Mouse (Mus musculus) spleen, adult 12 weeks (tissue): ENCODE data around the gene Fam170b.

Experiments used
- DNase-seq: peaks from one replicate; pipeline ENCODE4 v3.0.0; 2022; ENCODE audit warnings: low spot score

Fam170b gene

DNA sequence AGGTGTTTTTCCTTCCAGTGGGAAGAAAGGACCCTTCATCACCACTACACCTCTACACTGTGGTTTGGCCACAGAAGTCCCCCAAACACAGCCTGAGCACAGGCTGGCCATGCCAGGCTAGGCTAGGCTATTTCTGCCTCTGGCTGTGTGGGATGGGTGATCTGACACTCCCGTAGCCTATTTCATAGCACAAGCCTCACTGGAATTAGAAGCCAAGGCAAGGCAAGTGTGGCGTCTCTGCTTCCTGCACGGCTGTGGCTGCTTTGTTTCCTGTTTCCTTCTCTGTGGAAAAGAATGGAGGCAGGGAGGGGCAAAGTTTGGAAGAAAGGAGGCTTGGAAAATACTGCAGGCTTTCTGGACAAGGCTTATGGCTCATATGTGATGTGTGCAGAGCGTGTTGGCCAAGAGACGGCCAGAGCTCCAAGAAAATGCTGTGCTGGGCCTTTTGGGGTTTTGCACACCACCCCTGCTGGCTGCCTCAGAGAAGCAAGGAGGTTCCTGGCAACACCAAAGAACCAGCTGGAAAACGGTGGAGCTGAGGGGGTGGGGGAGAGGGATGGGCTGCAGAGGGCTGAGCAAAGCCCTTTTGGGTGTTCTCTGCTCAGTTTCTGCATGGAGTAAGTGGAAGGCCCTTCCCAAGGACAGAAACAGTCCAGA, 5.6 kb upstream of the Fam170b start:
- no peak for DNase-seq

GRCm38 (mm10) chr14:32835181-32835580, 1.4 kb downstream of the Fam170b start:
- no peak for DNase-seq

DNA sequence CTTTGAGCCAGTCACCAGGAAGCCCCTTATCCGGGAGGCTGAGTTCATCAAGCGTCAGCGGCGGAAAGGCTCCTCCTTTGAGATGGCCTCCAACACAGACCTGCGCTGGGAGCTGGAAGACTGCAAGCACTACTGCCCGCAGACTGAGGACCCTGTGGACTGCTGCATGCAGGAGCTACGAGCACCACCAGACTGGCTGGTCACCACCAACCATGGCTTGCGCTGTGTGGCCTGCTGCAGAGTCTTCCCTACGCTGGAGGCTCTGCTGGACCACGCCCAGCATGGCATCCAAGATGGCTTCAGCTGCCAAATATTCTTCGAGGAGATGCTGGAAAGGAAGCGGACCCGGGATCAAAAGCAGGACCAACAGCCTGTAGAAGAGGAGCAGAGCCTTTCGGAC, 1.8 kb downstream of the Fam170b start:
- DNase-seq = no peak

- no peak for DNase-seq
These were observed 2.4 kb downstream of the Fam170b start for GRCm38 (mm10) chr14:32836191-32836590.

- no peak for DNase-seq
These were observed 8.3 kb downstream of the Fam170b start for GRCm38 (mm10) chr14:32842052-32842451.

- no peak for DNase-seq
These were observed 20.3 kb downstream of the Fam170b start for GRCm38 (mm10) chr14:32854059-32854458.

DNA sequence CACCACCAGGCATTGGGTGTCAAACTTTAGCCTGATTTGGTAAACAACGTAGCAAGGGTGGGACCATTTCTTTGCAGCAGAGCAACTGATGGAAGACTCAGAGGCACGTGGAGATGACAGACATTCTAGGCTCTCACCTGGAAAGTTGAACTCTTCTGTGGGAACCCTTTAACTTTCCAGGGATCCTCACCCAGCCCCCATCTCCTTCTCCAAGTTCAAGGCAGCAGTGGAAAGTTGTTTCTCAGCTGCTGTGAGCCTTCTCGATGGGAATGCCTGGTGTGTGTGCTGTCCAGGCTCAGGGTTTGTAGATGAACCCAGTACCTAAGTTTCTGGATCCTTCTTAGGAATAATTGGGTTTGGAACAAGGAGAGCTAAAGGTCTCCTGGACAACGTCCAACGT, 22.5 kb downstream of the Fam170b start:
- no peak for DNase-seq

DNA sequence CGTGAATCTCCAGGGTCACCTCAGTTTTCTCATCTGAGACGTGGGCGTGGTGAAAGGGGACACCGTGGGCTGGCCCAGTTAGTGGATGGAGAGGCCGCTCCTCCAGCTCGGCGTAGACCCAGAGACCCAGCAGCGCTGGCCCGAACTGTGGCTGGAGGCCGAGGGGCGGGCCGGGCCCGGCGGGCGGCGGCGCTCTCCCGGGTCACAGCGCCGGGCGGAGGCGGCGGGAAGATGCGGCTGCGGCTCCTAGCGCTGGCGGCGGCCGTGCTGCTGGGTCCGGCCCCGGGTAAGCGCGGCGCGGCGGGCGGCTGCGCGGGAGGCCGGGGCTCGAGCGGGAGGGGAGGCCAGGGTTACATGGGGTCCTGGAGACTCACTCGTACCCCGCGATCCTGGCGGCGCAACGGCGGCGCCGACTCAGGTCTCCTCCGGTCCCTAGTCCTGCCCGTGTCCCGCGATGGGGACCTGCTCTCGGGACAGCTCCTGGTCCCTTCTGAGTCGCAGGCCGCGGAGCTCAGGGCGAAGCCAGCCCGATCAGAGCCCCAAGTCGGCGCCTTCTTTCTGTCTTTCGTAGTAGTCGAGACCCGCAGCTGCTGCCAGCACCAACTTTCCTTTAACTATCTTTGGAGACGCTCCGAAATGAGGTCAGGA, 23.0 kb downstream of the Fam170b start, which contains the start of gene Vstm4:
Vstm4 (plus strand) TSS at position 76 of the 648 bp plus-strand sequence.
- DNase-seq = no peak

DNA sequence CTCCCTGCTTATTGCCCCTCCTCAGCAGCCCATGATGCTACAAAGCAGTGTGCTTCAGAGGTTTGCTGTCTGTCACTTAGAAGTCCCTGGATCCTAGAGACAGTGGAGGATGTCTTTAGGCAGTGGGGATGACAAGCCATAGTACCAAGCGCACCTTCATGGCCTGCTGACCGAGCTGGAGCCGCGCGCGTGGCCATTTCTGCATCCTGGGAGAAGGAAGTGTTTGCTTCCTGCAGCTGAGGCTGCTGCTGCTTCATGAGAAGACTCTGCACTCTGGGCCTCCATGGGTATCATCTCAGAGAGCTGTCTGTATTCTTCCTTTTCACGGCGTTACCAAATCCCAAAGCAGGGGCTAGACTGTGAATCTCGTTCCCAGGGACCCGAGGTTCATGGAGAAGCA, 24.6 kb downstream of the Fam170b start:
- DNase-seq = no peak

GRCm38 (mm10) chr14:32858941-32859510, 25.3 kb downstream of the Fam170b start:
- no peak for DNase-seq

DNA sequence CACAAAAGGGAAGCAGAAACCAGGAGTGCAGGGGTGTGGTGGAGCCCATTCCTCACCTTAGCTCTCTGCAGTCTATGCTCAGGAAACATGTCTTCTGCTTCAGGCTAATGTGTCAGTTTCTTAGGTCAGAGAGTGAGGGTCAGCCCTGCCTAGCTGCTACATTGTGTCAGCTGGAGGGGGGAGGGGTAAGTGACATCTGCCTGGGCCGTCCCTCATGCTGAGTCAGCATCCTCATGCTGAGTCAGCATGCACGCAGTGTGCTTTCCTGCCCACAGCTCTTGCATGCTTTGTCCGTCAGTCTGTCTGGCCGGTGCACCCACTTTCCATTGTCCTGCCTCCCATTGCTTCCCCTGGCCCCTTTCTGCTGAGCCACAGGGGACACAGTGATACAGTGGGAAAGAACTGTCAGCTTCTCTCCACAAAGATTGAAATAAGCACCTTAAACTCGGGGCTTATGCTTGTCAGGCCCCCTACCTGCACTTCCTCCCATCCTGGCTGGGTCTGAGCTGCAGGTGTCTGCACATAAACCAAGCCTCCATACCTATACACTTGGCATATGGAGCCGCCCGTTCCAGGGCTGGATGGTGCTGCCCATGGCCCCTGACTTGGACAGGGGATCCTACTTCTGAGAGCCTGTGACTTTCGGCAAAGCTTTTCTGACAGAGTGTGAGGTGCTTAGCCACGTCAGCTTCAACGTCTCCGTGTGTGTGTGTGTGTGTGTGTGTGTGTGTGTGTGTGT, 26.2 kb downstream of the Fam170b start:
- DNase-seq = no peak

- no peak for DNase-seq
These were observed 27.4 kb downstream of the Fam170b start for GRCm38 (mm10) chr14:32861149-32861581.

GRCm38 (mm10) chr14:32861656-32862055, 27.9 kb downstream of the Fam170b start:
- DNase-seq = no peak

DNA sequence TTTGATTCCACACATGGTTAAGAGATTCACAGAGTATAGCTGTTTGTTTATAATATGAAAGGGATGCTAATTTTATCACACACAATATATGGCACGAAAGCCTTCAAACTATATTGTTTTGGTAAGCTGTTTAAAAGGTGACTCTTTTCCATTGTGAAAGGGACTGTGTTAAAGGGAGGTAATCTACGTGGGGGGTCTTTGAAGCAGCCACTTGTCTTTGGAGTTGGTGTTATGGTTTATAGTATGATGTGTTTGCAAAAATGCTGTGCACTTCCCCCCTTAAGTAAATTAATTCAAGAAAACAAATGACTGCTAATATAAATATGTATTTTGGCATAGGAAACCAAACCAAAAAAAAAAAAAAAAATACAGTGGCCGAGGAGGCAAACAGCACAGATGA, 31.6 kb downstream of the Fam170b start:
- DNase-seq = no peak

GRCm38 (mm10) chr14:32871963-32872362, 38.2 kb downstream of the Fam170b start:
- DNase-seq = no peak

- DNase-seq = no peak
These were observed 43.8 kb downstream of the Fam170b start for GRCm38 (mm10) chr14:32877549-32877948.

- no peak for DNase-seq
These were observed 46.6 kb downstream of the Fam170b start for GRCm38 (mm10) chr14:32880332-32880731.

DNA sequence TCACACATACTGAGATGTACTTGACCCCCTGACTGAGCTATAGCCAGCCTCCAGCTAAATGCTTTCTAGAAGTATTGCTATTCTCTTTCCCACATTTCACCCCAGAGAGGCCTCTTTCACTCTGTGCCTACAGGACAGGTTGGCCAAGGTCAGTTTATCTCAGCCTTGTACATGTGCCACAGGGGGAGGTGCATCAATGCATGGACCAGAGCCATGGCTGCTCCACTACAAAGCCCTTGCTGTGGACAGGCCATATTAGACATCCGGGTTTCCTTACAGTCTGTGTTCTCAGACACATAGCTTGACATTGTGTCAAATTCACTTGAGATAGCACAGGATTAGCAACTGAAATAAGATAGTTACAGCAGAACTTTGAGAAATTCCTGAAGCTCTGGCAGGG, 47.9 kb downstream of the Fam170b start:
- DNase-seq = no peak
